ENCODE assay signal across 8 mouse cellular contexts in genomic region chr3:58526408-58526737, GRCm38 (mm10). TPM values are rescaled to one million over a fixed set of nuclear protein-coding genes. Genes with fewer than 3 reads are reported as not detected.
DNase-seq lines count a peak whose midpoint lies in the region; ATAC-seq and TF ChIP-seq lines count a peak whose summit lies in the region.

No protein-coding gene starts in this region.

- H3K4me2 ChIP-seq in heart, embryonic 13.5 days = peak overlapping the region; percentile 86
- peak overlapping the region; percentile 85 for H3K4me2 ChIP-seq in liver, embryonic 15.5 days

- no peaks in the 10 kb centered on the region for H3K27me3 ChIP-seq in heart, embryonic 13.5 days (replicated peaks)
- H3K27me3 ChIP-seq in E14TG2a.4 (ENCODE audit: insufficient read depth, low read length) = no peaks in the 10 kb centered on the region
- H3K27me3 ChIP-seq in liver, embryonic 15.5 days = no peaks in the 10 kb centered on the region

- no peaks in the 10 kb centered on the region for H3K9me3 ChIP-seq in heart, embryonic 13.5 days
- H3K9me3 ChIP-seq in E14TG2a.4 (ENCODE audit: low read length) = no peaks in the 10 kb centered on the region
- H3K9me3 ChIP-seq in liver, embryonic 15.5 days (replicated peaks) = no peaks in the 10 kb centered on the region

- no peak for ATAC-seq in heart, embryonic 13.5 days (ENCODE audit: extremely low read depth, insufficient number of reproducible peaks, low FRiP score, low TSS enrichment)
- peak; percentile 36; the same call in 1 of the 2 replicates for ATAC-seq in erythroid progenitor cell, adult 5-6 weeks (replicated peaks; ENCODE audit: low FRiP score, poor library complexity, severe bottlenecking)
- ATAC-seq in liver, embryonic 15.5 days (ENCODE audit: insufficient read depth) = no peak
- no peak for ATAC-seq in activated CD4-positive, CD25-positive, alpha-beta regulatory T cell, adult 4 months

- H3K4me1 ChIP-seq in heart, embryonic 13.5 days = peaks cover 24% of the 10 kb centered on the region
- H3K4me1 ChIP-seq in E14TG2a.4 (replicated peaks; ENCODE audit: low read depth, low read length) = peaks cover 53% of the 10 kb centered on the region
- H3K4me1 ChIP-seq in liver, embryonic 15.5 days (replicated peaks) = peaks cover 23% of the 10 kb centered on the region

- H3K4me3 ChIP-seq in heart, embryonic 13.5 days = peak overlapping the region; percentile 97
- H3K4me3 ChIP-seq in E14TG2a.4 (replicated peaks; ENCODE audit: low read length) = peak overlapping the region; percentile 99
- H3K4me3 ChIP-seq in liver, embryonic 15.5 days (replicated peaks) = peak overlapping the region; percentile 98

- H3K36me3 ChIP-seq in heart, embryonic 13.5 days = peaks cover 28% of the 10 kb centered on the region
- peaks cover 55% of the 10 kb centered on the region for H3K36me3 ChIP-seq in E14TG2a.4 (ENCODE audit: insufficient read depth, low read length)
- H3K36me3 ChIP-seq in liver, embryonic 15.5 days (replicated peaks) = peaks cover 23% of the 10 kb centered on the region

- no peak for DNase-seq in heart, postnatal 25 days (ENCODE audit: low spot score)
- no peak for DNase-seq in gastrocnemius, postnatal 10 days
- no peak for DNase-seq in layer of hippocampus, adult 9-11 months

- intact Hi-C loops in heart, postnatal 25 days (cut with DNase I) = loop anchor here (2.0 kb wide), 1 partner anchor 50 kb away; the partner anchor contains the start of gene Selenot

- H3K27ac ChIP-seq in heart, embryonic 13.5 days (replicated peaks) = peak overlapping the region; percentile 93
- peak overlapping the region; percentile 92 for H3K27ac ChIP-seq in liver, embryonic 15.5 days (replicated peaks)

- no peak for TF ChIP-seq CTCF in E14TG2a.4 (conservative IDR thresholded peaks at IDR 0.05; ENCODE audit: low read length)

- peak overlapping the region; percentile 99 for H3K9ac ChIP-seq in heart, embryonic 13.5 days
- peak overlapping the region; percentile 98 for H3K9ac ChIP-seq in liver, embryonic 15.5 days

- WGBS in heart, embryonic 13.5 days = 6% methylated on average over 4 of the region's 4 CpGs
- 3% methylated on average over 4 of the region's 4 CpGs for WGBS in liver, embryonic 15.5 days (ENCODE audit: insufficient replicate concordance)

RNA-seq across cellular contexts. Expression of gene Serp1, which starts 0.7 kb away (rescaled TPM):
- polyA plus RNA-seq in heart, embryonic 13.5 days (2015; fragmentation: Nextera tagmentation; extraction: Ambion mirVana) = 90.8 and 97.2 TPM in 2 replicates
- total RNA-seq in heart, postnatal 25 days (2021) = 10 to 100 TPM; 13.0 to 14.3 TPM
- total RNA-seq in erythroid progenitor cell, adult 5-6 weeks (2015; ENCODE audit: low replicate concordance) = 39.3 and 40.7 TPM in 2 replicates
- 30.8 and 32.4 TPM in 2 replicates for total RNA-seq in erythroid progenitor cell, adult 5-6 weeks (2017; ENCODE audit: low replicate concordance)
- 101 and 105 TPM in 2 replicates for polyA plus RNA-seq in liver, embryonic 15.5 days (2015; fragmentation: Nextera tagmentation; extraction: Ambion mirVana)
- 10 to 100 TPM; 50.4 to 54.0 TPM for polyA plus RNA-seq in activated CD4-positive, CD25-positive, alpha-beta regulatory T cell, adult 4 months (2017; shearing (Covaris generic))
- 10 to 100 TPM; 16.5 to 19.4 TPM for total RNA-seq in gastrocnemius, postnatal 10 days (2021)

RNA-seq across cellular contexts. Expression of gene Eif2a, which starts 0.8 kb away (rescaled TPM):
- polyA plus RNA-seq in heart, embryonic 13.5 days (2015; fragmentation: Nextera tagmentation; extraction: Ambion mirVana) = 37.4 and 37.5 TPM in 2 replicates
- total RNA-seq in heart, postnatal 25 days (2021) = 10 to 100 TPM; 35.4 to 42.4 TPM
- total RNA-seq in erythroid progenitor cell, adult 5-6 weeks (2015; ENCODE audit: low replicate concordance) = 52.8 and 54.1 TPM in 2 replicates
- 24.0 and 32.2 TPM in 2 replicates for total RNA-seq in erythroid progenitor cell, adult 5-6 weeks (2017; ENCODE audit: low replicate concordance)
- polyA plus RNA-seq in liver, embryonic 15.5 days (2015; fragmentation: Nextera tagmentation; extraction: Ambion mirVana) = 23.5 and 25.8 TPM in 2 replicates
- 10 to 100 TPM; 67.6 to 68.1 TPM for polyA plus RNA-seq in activated CD4-positive, CD25-positive, alpha-beta regulatory T cell, adult 4 months (2017; shearing (Covaris generic))
- total RNA-seq in gastrocnemius, postnatal 10 days (2021) = 10 to 100 TPM; 48.2 to 50.7 TPM

RNA-seq across cellular contexts. Expression of gene Selenot, which starts 50.1 kb away (rescaled TPM):
- polyA plus RNA-seq in heart, embryonic 13.5 days (2015; fragmentation: Nextera tagmentation; extraction: Ambion mirVana) = 15.5 and 17.8 TPM in 2 replicates
- 100 to 1,000 TPM; 119 to 125 TPM for total RNA-seq in heart, postnatal 25 days (2021)
- 47.9 and 98.9 TPM in 2 replicates for total RNA-seq in erythroid progenitor cell, adult 5-6 weeks (2015; ENCODE audit: low replicate concordance)
- total RNA-seq in erythroid progenitor cell, adult 5-6 weeks (2017; ENCODE audit: low replicate concordance) = 60.7 and 108 TPM in 2 replicates
- 10.5 and 10.6 TPM in 2 replicates for polyA plus RNA-seq in liver, embryonic 15.5 days (2015; fragmentation: Nextera tagmentation; extraction: Ambion mirVana)
- polyA plus RNA-seq in activated CD4-positive, CD25-positive, alpha-beta regulatory T cell, adult 4 months (2017; shearing (Covaris generic)) = 10 to 100 TPM; 27.9 to 54.8 TPM
- total RNA-seq in gastrocnemius, postnatal 10 days (2021) = 10 to 100 TPM; 80.2 to 92.4 TPM
